Mouse (Mus musculus) urinary bladder, postnatal 10 days (tissue): ENCODE data around the gene Hsd17b13.
"Not testable (repeated sequence)": the region's sequence is repeated elsewhere in the genome, so short reads cannot be mapped to it uniquely, and the experiment has no call there.

Source experiments
- DNase-seq: peaks from one replicate; pipeline ENCODE4 v3.0.0; 2022; ENCODE audit warnings: low spot score

The Hsd17b13 gene

GRCm38 (mm10) chr5:103977297-103977696 lies at the start of gene Hsd17b13:
Hsd17b13 (minus strand) TSS chr5:103977410.
- no peak for DNase-seq

- no peak for DNase-seq
Measured at GRCm38 (mm10) chr5:104025245-104025854, 48.1 kb upstream of the Hsd17b13 start.

GRCm38 (mm10) chr5:104024762-104025161 lies 47.6 kb upstream of the Hsd17b13 start:
- no peak for DNase-seq

GRCm38 (mm10) chr5:104024193-104024592 lies 47.0 kb upstream of the Hsd17b13 start:
- DNase-seq: not testable (repeated sequence)

GRCm38 (mm10) chr5:104023289-104024020 lies 46.2 kb upstream of the Hsd17b13 start:
- no peak for DNase-seq

- no peak for DNase-seq
Measured at GRCm38 (mm10) chr5:104022558-104022957, 45.3 kb upstream of the Hsd17b13 start.

- peak; percentile 48 for DNase-seq
Measured at GRCm38 (mm10) chr5:104021597-104022378, 44.6 kb upstream of the Hsd17b13 start, which contains the start of gene Hsd17b11. Hsd17b11 (minus strand) TSS chr5:104021919.

- DNase-seq: no peak
Measured at GRCm38 (mm10) chr5:104011419-104011818, 34.2 kb upstream of the Hsd17b13 start.

- no peak for DNase-seq
Measured at GRCm38 (mm10) chr5:104010261-104010660, 33.1 kb upstream of the Hsd17b13 start.

- DNase-seq: no peak
Measured at GRCm38 (mm10) chr5:104009421-104009820, 32.2 kb upstream of the Hsd17b13 start.

GRCm38 (mm10) chr5:104007801-104008200 lies 30.6 kb upstream of the Hsd17b13 start:
- no peak for DNase-seq

- DNase-seq: no peak
Measured at GRCm38 (mm10) chr5:104006811-104007210, 29.6 kb upstream of the Hsd17b13 start.

- no peak for DNase-seq
Measured at GRCm38 (mm10) chr5:104003955-104004354, 26.7 kb upstream of the Hsd17b13 start.

GRCm38 (mm10) chr5:104003256-104003931 lies 26.2 kb upstream of the Hsd17b13 start:
- no peak for DNase-seq

GRCm38 (mm10) chr5:104002549-104003255 lies 25.5 kb upstream of the Hsd17b13 start:
- no peak for DNase-seq

GRCm38 (mm10) chr5:103999738-104000137 lies 22.5 kb upstream of the Hsd17b13 start:
- peak; percentile 45 for DNase-seq

- no peak for DNase-seq
Measured at GRCm38 (mm10) chr5:103998739-103999138, 21.5 kb upstream of the Hsd17b13 start.

GRCm38 (mm10) chr5:103995181-103995580 lies 18.0 kb upstream of the Hsd17b13 start:
- no peak for DNase-seq

GRCm38 (mm10) chr5:103994669-103995068 lies 17.5 kb upstream of the Hsd17b13 start:
- no peak for DNase-seq

- no peak for DNase-seq
Measured at GRCm38 (mm10) chr5:103993601-103994000, 16.4 kb upstream of the Hsd17b13 start.

- DNase-seq: no peak
Measured at GRCm38 (mm10) chr5:103992831-103993230, 15.6 kb upstream of the Hsd17b13 start.
